Mouse (Mus musculus): Measurements from ENCODE around the gene Zfp652. TPM values are rescaled to one million over a fixed set of nuclear protein-coding genes. Genes with fewer than 3 reads are reported as not detected.

Zfp652 gene
- total RNA-seq, 2 experiments from 2014 or later: 94.6 to 110 TPM

- Histone ChIP-seq H3K4me3 (no peak overlapping the region), H3K27ac (peak overlapping the region; percentile 51)
- intact Hi-C loops (cut with DNase I): no loop called here
- DNase-seq: peak; percentile 38
- TF ChIP-seq CTCF (IDR thresholded peaks at IDR 0.05): no peak
Observed at GRCm38 (mm10) chr11:95805527-95805926, 93.1 kb downstream of the Zfp652 start.

- H3K27ac ChIP-seq: peak overlapping the region; percentile 88
- TF ChIP-seq CTCF (IDR thresholded peaks at IDR 0.05): no peak
- no peak overlapping the region for H3K4me3 ChIP-seq
- DNase-seq: no peak
- intact Hi-C loops (cut with DNase I): no loop called here
Observed at GRCm38 (mm10) chr11:95807884-95808283, 95.4 kb downstream of the Zfp652 start.

- intact Hi-C loops (cut with DNase I): no loop called here
- peak; percentile 90 for DNase-seq
- peak overlapping the region; percentile 88 for H3K27ac ChIP-seq
- no peak for TF ChIP-seq CTCF (IDR thresholded peaks at IDR 0.05)
- H3K4me3 ChIP-seq: no peak overlapping the region
Observed at GRCm38 (mm10) chr11:95808448-95809011, 96.1 kb downstream of the Zfp652 start.

GRCm38 (mm10) chr11:95809603-95810002 lies 97.1 kb downstream of the Zfp652 start:
- no peak for TF ChIP-seq CTCF (IDR thresholded peaks at IDR 0.05)
- DNase-seq: no peak
- H3K27ac ChIP-seq: no peak overlapping the region
- intact Hi-C loops (cut with DNase I): no loop called here
- no peak overlapping the region for H3K4me3 ChIP-seq

- H3K27ac ChIP-seq: no peak overlapping the region
- intact Hi-C loops (cut with DNase I): no loop called here
- H3K4me3 ChIP-seq: no peak overlapping the region
- no peak for DNase-seq
- no peak for TF ChIP-seq CTCF (IDR thresholded peaks at IDR 0.05)
Observed at GRCm38 (mm10) chr11:95810828-95811227, 98.4 kb downstream of the Zfp652 start.

GRCm38 (mm10) chr11:95811741-95812140 lies 99.3 kb downstream of the Zfp652 start:
- no peak overlapping the region for H3K4me3 ChIP-seq
- H3K27ac ChIP-seq: no peak overlapping the region; the same call in 1 of the 2 replicates
- DNase-seq: no peak
- no peak for TF ChIP-seq CTCF (IDR thresholded peaks at IDR 0.05)
- intact Hi-C loops (cut with DNase I): no loop called here

GRCm38 (mm10) chr11:95812224-95812623 lies 99.8 kb downstream of the Zfp652 start:
- H3K27ac ChIP-seq: no peak overlapping the region
- no peak for TF ChIP-seq CTCF (IDR thresholded peaks at IDR 0.05)
- intact Hi-C loops (cut with DNase I): no loop called here
- no peak overlapping the region for H3K4me3 ChIP-seq
- DNase-seq: no peak

- no peak for TF ChIP-seq CTCF (IDR thresholded peaks at IDR 0.05)
- no peak for DNase-seq
- intact Hi-C loops (cut with DNase I): no loop called here
- Histone ChIP-seq H3K4me3 (no peak overlapping the region), H3K27ac (no peak overlapping the region)
Observed at GRCm38 (mm10) chr11:95814101-95814500, 101.6 kb downstream of the Zfp652 start.

GRCm38 (mm10) chr11:95814857-95815256 lies 102.4 kb downstream of the Zfp652 start:
- Histone ChIP-seq H3K4me3 (no peak overlapping the region), H3K27ac (no peak overlapping the region; the same call in 1 of the 2 replicates)
- peak; percentile 47 for DNase-seq
- TF ChIP-seq CTCF (IDR thresholded peaks at IDR 0.05): no peak
- intact Hi-C loops (cut with DNase I): no loop called here

GRCm38 (mm10) chr11:95815412-95815811 lies 102.9 kb downstream of the Zfp652 start:
- Histone ChIP-seq H3K4me3 (no peak overlapping the region), H3K27ac (no peak overlapping the region)
- no peak for TF ChIP-seq CTCF (IDR thresholded peaks at IDR 0.05)
- no peak for DNase-seq
- intact Hi-C loops (cut with DNase I): no loop called here

GRCm38 (mm10) chr11:95819138-95819537 lies 106.7 kb downstream of the Zfp652 start:
- intact Hi-C loops (cut with DNase I): no loop called here
- Histone ChIP-seq H3K4me3 (no peak overlapping the region), H3K27ac (peak overlapping the region; percentile 62; the same call in 1 of the 2 replicates)
- no peak for DNase-seq
- TF ChIP-seq CTCF (IDR thresholded peaks at IDR 0.05): no peak

- no peak for DNase-seq
- Histone ChIP-seq H3K4me3 (no peak overlapping the region), H3K27ac (no peak overlapping the region)
- intact Hi-C loops (cut with DNase I): no loop called here
- no peak for TF ChIP-seq CTCF (IDR thresholded peaks at IDR 0.05)
Observed at GRCm38 (mm10) chr11:95821511-95821910, 109.0 kb downstream of the Zfp652 start.

- H3K4me3 ChIP-seq: no peak overlapping the region
- no peak overlapping the region for H3K27ac ChIP-seq
- intact Hi-C loops (cut with DNase I): no loop called here
- no peak for DNase-seq
- no peak for TF ChIP-seq CTCF (IDR thresholded peaks at IDR 0.05)
Observed at GRCm38 (mm10) chr11:95822437-95822836, 110.0 kb downstream of the Zfp652 start.

Measured in gastrocnemius, adult 2 months (tissue).